Mouse (Mus musculus) heart, embryonic 14.5 days (tissue): ENCODE results near the gene Creb3l2. TPM values are rescaled to one million over a fixed set of nuclear protein-coding genes. Genes with fewer than 3 reads are reported as not detected.

Source experiments
- ATAC-seq: fragments of 200-750 bp; cut with Nextera tagmentation; 2 replicates; pipeline ENCODE4 v1.8.0; 2017; ENCODE audit warnings: low read depth, moderate TSS enrichment; ENCODE audit not compliant: insufficient number of reproducible peaks, insufficient read depth, low FRiP score
- H3K27ac ChIP-seq, 2 experiments: fragments of 200-500 bp in 1 of 2; fragments of 300-500 bp in 1 of 2; sonication (generic) in 1 of 2; replicated peaks in 1 of 2; 2 replicates each; pipeline ENCODE4 v1.5.1; 2012 to 2014; ENCODE audit warnings: low read depth in 2 of 2, low read length in 2 of 2, control low read depth in 1 of 2, mild to moderate bottlenecking in 1 of 2, mixed read lengths in 1 of 2; ENCODE audit not compliant: control insufficient read depth in 1 of 2, insufficient read depth in 1 of 2
- H3K27me3 ChIP-seq: fragments of 300-500 bp; sonication (generic); 2 replicates; pipeline ENCODE4 v1.6.1; 2014; ENCODE audit warnings: mild to moderate bottlenecking, low read length, control low read depth; ENCODE audit not compliant: control insufficient read depth, insufficient read depth
- H3K36me3 ChIP-seq: fragments of 300-500 bp; sonication (generic); 2 replicates; pipeline ENCODE4 v1.6.1; 2014; ENCODE audit warnings: mild to moderate bottlenecking, control low read depth, low read length, mixed read lengths; ENCODE audit not compliant: control insufficient read depth, insufficient read depth
- H3K4me1 ChIP-seq, 2 experiments: fragments of 200-500 bp in 1 of 2; fragments of 300-500 bp in 1 of 2; sonication (generic) in 1 of 2; 2 replicates each; pipeline ENCODE4 v1.6.1; 2012 to 2014; ENCODE audit warnings: low read length in 2 of 2, control low read depth in 1 of 2, mixed read lengths in 1 of 2; ENCODE audit not compliant: control insufficient read depth in 2 of 2, insufficient read depth in 2 of 2
- H3K4me2 ChIP-seq: fragments of 300-500 bp; sonication (generic); 2 replicates; pipeline ENCODE4 v1.6.1; 2014; ENCODE audit warnings: mild to moderate bottlenecking, low read length
- H3K4me3 ChIP-seq, 2 experiments: fragments of 200-500 bp in 1 of 2; fragments of 300-500 bp in 1 of 2; sonication (generic) in 1 of 2; 2 replicates each; pipeline ENCODE4 v1.5.1; 2012 to 2014; ENCODE audit warnings: low read length in 2 of 2, mild to moderate bottlenecking in 2 of 2, control low read depth in 1 of 2, low read depth in 1 of 2, moderate library complexity in 1 of 2; ENCODE audit not compliant: control insufficient read depth in 1 of 2, insufficient read depth in 1 of 2
- H3K9ac ChIP-seq: fragments of 300-500 bp; sonication (generic); 2 replicates; pipeline ENCODE4 v1.6.1; 2014; ENCODE audit warnings: mild to moderate bottlenecking, low read length
- H3K9me3 ChIP-seq: fragments of 300-500 bp; sonication (generic); 2 replicates; pipeline ENCODE4 v1.6.1; 2016; ENCODE audit warnings: low read length, control low read depth; ENCODE audit not compliant: control insufficient read depth
- WGBS: fragments of 180-500 bp; shearing (Covaris S2); extraction: QIAGEN DNeasy Blood & Tissue Kit; methylation state at CpG from one replicate; pipeline ENCODE4 v1.1.7; 2014; 5-methylcytosine and 5-hydroxymethylcytosine counted together
- polyA plus RNA-seq: library from polyadenylated mRNA; unstranded; fragments of >200 nt; fragmentation: Nextera tagmentation; extraction: Ambion mirVana; gene quantifications from 2 replicates; pipeline ENCODE4 v1.2.1, GENCODE M21; 2014

Gene Creb3l2
- polyA plus RNA-seq, 1 experiment from 2014 or later: 39.9 TPM

DNA sequence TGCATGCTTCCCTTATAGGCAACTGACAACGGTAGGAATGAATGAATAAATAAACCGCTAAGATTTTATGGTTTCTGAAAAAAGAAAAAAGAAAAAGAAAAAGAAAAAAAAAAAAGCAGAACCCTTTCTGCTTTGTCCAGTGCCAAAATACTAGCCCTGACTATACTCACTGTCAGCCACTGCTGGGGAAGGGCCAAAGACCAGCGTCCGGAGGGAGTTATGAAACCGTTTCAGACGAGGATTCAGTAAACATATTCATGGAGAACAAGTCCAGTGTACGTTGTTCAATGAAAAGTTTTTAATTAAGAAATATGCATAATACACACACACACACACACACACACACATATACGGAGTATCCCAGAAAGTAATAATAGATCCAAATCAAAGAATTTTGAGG lies 91.6 kb downstream of the Creb3l2 start:
- Histone ChIP-seq H3K27ac (no peak overlapping the region), H3K4me3 (no peak overlapping the region), H3K4me1 (peaks cover 5 to 13% of the 10 kb centered on the region in 2 experiments; a peak in 2 of 4 replicates), H3K9ac (no peak overlapping the region), H3K36me3 (peaks cover 77% of the 10 kb centered on the region), H3K4me2 (no peak overlapping the region), H3K9me3 (no peaks in the 10 kb centered on the region), H3K27me3 (no peaks in the 10 kb centered on the region)
- 91% methylated on average over 8 of the region's 8 CpGs for WGBS
- ATAC-seq: no peak

DNA sequence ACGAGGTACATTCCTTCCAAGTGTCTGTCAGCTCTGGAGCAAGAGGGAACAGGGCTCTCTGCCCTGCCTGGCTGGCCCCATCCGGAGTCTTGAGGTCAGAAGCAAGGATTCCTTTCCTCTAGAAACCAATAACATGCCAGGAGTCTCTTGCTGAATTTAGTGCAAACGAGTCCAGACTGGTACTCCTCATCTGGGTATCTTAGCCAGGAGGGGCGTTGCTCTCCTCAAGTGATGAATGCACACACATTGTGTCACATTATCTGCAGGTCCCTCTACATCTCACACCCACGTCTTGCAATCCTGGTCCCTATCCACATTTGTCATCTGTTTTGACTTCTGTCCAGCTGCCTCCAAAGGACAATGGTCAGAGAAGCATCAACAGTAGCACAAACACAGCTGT lies 94.3 kb downstream of the Creb3l2 start:
- Histone ChIP-seq H3K9me3 (no peaks in the 10 kb centered on the region), H3K27me3 (no peaks in the 10 kb centered on the region), H3K4me3 (no peak overlapping the region), H3K4me1 (no peaks in the 10 kb centered on the region), H3K9ac (no peak overlapping the region), H3K36me3 (peaks cover 77% of the 10 kb centered on the region), H3K4me2 (no peak overlapping the region), H3K27ac (no peak overlapping the region)
- 72% methylated on average over 5 of the region's 5 CpGs for WGBS
- ATAC-seq: no peak

DNA sequence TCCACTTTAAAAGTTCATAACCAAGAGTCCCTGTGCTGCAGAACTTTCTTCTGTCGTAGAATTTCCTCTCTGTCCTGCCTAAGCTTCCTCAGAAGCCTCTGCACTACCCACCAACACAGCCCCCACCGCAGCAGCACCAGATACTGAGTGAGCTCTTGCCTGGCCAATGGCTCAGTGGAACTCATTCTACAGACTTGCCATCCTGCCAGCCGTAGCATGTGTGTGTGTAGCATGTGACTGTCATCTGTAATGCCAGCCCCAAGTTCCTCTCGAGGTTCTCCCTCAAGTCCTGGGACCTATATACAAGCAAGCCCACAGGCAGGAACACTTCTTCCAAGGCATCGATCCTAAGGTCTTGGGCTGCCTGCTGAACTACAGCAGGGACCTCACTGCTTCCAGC lies 103.9 kb downstream of the Creb3l2 start:
- Histone ChIP-seq H3K36me3 (peaks cover 87% of the 10 kb centered on the region), H3K27ac (no peak overlapping the region), H3K4me1 (peaks cover 5 to 16% of the 10 kb centered on the region in 2 experiments; a peak in 3 of 4 replicates), H3K4me3 (no peak overlapping the region), H3K9me3 (no peaks in the 10 kb centered on the region), H3K9ac (no peak overlapping the region), H3K27me3 (no peaks in the 10 kb centered on the region), H3K4me2 (no peak overlapping the region)
- ATAC-seq: no peak
- WGBS: 68% methylated on average over 5 of the region's 5 CpGs

DNA sequence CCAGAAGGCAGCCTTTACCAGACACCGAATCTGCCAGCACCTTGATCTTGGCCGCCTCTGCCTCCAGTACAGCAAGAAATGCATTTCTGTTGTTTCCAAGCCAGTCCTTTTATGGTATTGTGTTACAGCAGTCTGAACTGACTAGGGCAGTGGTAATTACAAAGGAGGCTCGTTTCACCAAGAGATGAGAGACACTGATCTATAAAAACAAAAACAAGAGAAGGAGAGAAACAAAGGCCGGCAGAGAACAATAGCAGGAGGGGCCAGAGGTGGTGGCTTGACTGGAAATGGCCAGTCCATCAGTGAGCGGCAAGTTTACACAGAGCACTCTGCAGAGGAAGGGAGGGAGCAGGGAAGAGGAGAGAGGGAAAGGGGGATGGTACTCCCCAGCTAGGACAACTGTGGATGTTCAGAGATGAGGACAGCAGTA lies 105.1 kb downstream of the Creb3l2 start:
- Histone ChIP-seq H3K9ac (no peak overlapping the region), H3K4me1 (peaks cover 7 to 21% of the 10 kb centered on the region in 2 experiments), H3K27ac (peak overlapping the region in 1 of 2 experiments; percentile 41; a peak in 1 of 4 replicates), H3K9me3 (no peaks in the 10 kb centered on the region), H3K4me3 (no peak overlapping the region), H3K27me3 (no peaks in the 10 kb centered on the region), H3K4me2 (no peak overlapping the region), H3K36me3 (peaks cover 91% of the 10 kb centered on the region)
- ATAC-seq: no peak; the same call in 1 of the 2 replicates
- 30% methylated on average over 5 of the region's 5 CpGs for WGBS

GRCm38 (mm10) chr6:37336381-37336780 lies 105.6 kb downstream of the Creb3l2 start:
- no peak overlapping the region for H3K4me2 ChIP-seq
- peaks cover 91% of the 10 kb centered on the region for H3K36me3 ChIP-seq
- H3K27me3 ChIP-seq: no peaks in the 10 kb centered on the region
- H3K4me1 ChIP-seq: peaks cover 7 to 26% of the 10 kb centered on the region in 2 experiments
- peak overlapping the region in 1 of 2 experiments; percentile 41; a peak in 1 of 4 replicates for H3K27ac ChIP-seq
- ATAC-seq: no peak
- 74% methylated on average over 7 of the region's 7 CpGs for WGBS
- H3K9ac ChIP-seq: no peak overlapping the region
- no peaks in the 10 kb centered on the region for H3K9me3 ChIP-seq
- no peak overlapping the region for H3K4me3 ChIP-seq

DNA sequence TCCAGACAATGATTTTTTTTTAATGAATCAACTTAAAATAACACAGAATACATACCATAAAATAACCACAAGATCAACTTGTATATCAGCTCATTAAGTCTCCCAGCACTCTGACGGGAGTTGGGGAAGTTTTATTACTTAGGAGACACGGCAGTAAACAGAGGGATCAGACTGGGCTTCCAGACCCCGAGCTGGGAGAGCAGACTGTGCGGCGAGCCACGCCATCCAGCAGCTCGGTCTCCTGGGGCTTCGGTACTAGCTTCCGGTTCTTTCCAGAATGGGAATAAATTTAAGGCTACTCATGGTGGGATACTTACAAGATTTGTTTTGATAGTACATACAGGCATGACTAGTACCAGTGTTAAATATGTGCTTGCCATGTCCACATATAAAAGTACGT lies 109.1 kb downstream of the Creb3l2 start:
- Histone ChIP-seq H3K4me1 (peaks cover 21 to 54% of the 10 kb centered on the region in 2 experiments), H3K27ac (no peak overlapping the region), H3K36me3 (peaks cover 72% of the 10 kb centered on the region), H3K4me3 (no peak overlapping the region), H3K27me3 (no peaks in the 10 kb centered on the region), H3K4me2 (no peak overlapping the region), H3K9ac (no peak overlapping the region), H3K9me3 (no peaks in the 10 kb centered on the region)
- 84% methylated on average over 10 of the region's 10 CpGs for WGBS
- no peak for ATAC-seq

DNA sequence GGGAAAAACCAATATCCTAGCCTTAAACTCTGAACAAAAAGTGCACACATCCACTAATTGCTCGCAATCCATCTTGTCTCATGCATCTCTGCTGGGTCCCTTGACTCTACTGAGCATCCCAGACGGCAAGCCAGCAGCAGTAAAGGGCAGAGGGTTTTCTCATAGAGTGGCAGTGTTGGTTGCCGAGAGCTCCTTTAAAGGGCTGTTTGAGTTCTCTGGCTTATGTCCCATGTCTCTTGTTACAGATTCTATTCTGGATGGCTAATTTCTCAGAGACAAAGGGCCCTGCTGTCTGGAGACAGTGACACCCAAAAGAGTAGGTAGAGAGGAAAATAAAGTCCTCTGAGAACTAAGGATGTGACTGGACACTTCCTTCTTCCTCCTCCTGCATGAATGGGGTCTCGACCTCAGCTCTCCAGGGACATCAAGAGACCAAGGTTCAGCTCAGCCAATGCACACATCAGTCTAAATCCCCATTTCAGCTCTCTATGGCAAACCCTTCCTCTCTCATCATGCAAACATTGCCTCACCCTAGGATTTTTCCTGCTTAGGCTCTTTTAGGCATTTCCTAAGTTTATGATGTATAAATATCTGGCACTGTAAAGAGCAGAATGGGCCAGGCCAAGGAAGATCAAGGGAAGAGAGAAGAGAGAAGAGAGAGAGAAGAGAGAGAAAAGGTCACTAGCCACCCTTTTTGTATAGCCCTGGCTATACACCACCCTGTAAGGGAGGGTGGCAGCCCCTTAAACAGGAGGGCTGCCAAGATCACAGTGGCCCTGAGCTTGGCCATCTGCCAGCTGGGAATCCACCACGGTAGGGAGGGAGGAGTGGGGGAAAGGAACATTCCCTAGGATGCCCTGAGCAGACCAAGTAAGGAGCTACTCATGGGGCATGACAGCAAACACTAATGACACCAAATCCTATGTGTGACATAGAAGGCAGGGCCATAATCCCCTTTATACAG lies 111.8 kb downstream of the Creb3l2 start:
- Histone ChIP-seq H3K27me3 (no peaks in the 10 kb centered on the region), H3K9ac (peak overlapping the region; percentile 30), H3K4me2 (no peak overlapping the region; the same call in 1 of the 2 replicates), H3K9me3 (no peaks in the 10 kb centered on the region), H3K36me3 (peaks cover 49% of the 10 kb centered on the region), H3K4me1 (peaks cover 26 to 53% of the 10 kb centered on the region in 2 experiments), H3K4me3 (no peak overlapping the region), H3K27ac (peak overlapping the region; percentile 75 to 88)
- peak; percentile 81 for ATAC-seq
- WGBS: 38% methylated on average over 5 of the region's 5 CpGs
